Mouse (Mus musculus): ENCODE data around the gene Tnrc6c. TPM values are rescaled to one million over a fixed set of nuclear protein-coding genes. Genes with fewer than 3 reads are reported as not detected.

The Tnrc6c gene
- polyA plus RNA-seq, 1 experiment from 2014 or later = 2.4 TPM

- 88% methylated on average over 10 of the region's 10 CpGs for WGBS (ENCODE audit: insufficient replicate concordance)
- no peaks in the 10 kb centered on the region for H3K9me3 ChIP-seq (replicated peaks)
- H3K4me2 ChIP-seq = no peak overlapping the region
- peaks cover 93% of the 10 kb centered on the region for H3K36me3 ChIP-seq (replicated peaks)
- H3K9ac ChIP-seq = no peak overlapping the region
- H3K4me1 ChIP-seq (replicated peaks) = no peaks in the 10 kb centered on the region
- ATAC-seq (ENCODE audit: insufficient read depth) = no peak
- H3K27ac ChIP-seq (replicated peaks) = no peak overlapping the region
- no peak overlapping the region for H3K4me3 ChIP-seq (replicated peaks)
- H3K27me3 ChIP-seq = no peaks in the 10 kb centered on the region
Observed at GRCm38 (mm10) chr11:117749414-117749813, 95.3 kb downstream of the Tnrc6c start.

- Histone ChIP-seq H3K27ac (replicated peaks) (no peak overlapping the region), H3K9me3 (replicated peaks) (no peaks in the 10 kb centered on the region), H3K4me3 (replicated peaks) (no peak overlapping the region), H3K4me1 (replicated peaks) (no peaks in the 10 kb centered on the region), H3K36me3 (replicated peaks) (peaks cover 95% of the 10 kb centered on the region), H3K9ac (no peak overlapping the region), H3K27me3 (no peaks in the 10 kb centered on the region), H3K4me2 (no peak overlapping the region)
- WGBS (ENCODE audit: insufficient replicate concordance) = 78% methylated on average over 6 of the region's 6 CpGs
- ATAC-seq (ENCODE audit: insufficient read depth) = no peak
Observed at GRCm38 (mm10) chr11:117751544-117751943, 97.5 kb downstream of the Tnrc6c start.

DNA sequence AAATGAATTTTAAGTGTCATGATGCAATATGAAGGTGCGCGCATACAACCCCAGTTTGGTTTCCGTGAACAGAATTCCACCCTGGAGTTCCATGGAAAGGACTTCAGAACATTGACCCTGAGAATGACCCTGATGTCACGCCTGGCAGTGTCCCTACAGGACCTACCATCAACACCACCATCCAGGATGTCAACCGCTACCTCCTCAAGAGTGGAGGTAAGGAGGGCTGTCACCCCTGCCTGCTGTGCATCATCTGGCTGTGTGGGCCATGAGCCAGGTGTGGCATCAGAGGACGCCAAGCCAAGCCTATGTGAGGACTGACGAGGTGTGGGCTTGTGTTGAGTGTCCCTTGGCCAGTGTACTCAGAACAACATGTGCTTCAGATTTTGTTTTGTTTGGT lies 101.8 kb downstream of the Tnrc6c start:
- H3K36me3 ChIP-seq (replicated peaks) = peaks cover 94% of the 10 kb centered on the region
- H3K4me1 ChIP-seq (replicated peaks) = no peaks in the 10 kb centered on the region
- H3K9ac ChIP-seq = no peak overlapping the region
- no peak overlapping the region for H3K4me3 ChIP-seq (replicated peaks)
- H3K4me2 ChIP-seq = no peak overlapping the region
- 88% methylated on average over 7 of the region's 7 CpGs for WGBS (ENCODE audit: insufficient replicate concordance)
- no peak overlapping the region for H3K27ac ChIP-seq (replicated peaks)
- H3K27me3 ChIP-seq = no peaks in the 10 kb centered on the region
- H3K9me3 ChIP-seq (replicated peaks) = no peaks in the 10 kb centered on the region
- no peak for ATAC-seq (ENCODE audit: insufficient read depth)

- peaks cover 89% of the 10 kb centered on the region for H3K36me3 ChIP-seq (replicated peaks)
- WGBS (ENCODE audit: insufficient replicate concordance) = 83% methylated on average over 10 of the region's 10 CpGs
Observed at GRCm38 (mm10) chr11:117759267-117759666, 105.2 kb downstream of the Tnrc6c start.

GRCm38 (mm10) chr11:117760374-117761119 lies 106.5 kb downstream of the Tnrc6c start:
- Histone ChIP-seq H3K4me2 (no peak overlapping the region), H3K9ac (no peak overlapping the region), H3K27me3 (no peaks in the 10 kb centered on the region), H3K36me3 (replicated peaks) (peaks cover 89% of the 10 kb centered on the region), H3K4me1 (replicated peaks) (peaks cover 5% of the 10 kb centered on the region; the same call in 1 of the 2 replicates), H3K9me3 (replicated peaks) (no peaks in the 10 kb centered on the region), H3K4me3 (replicated peaks) (no peak overlapping the region), H3K27ac (replicated peaks) (no peak overlapping the region)
- WGBS (ENCODE audit: insufficient replicate concordance) = 89% methylated on average over 26 of the region's 26 CpGs
- no peak for ATAC-seq (ENCODE audit: insufficient read depth)

More at GRCm38 (mm10) chr11:117759267-117759666, 105.2 kb downstream of the Tnrc6c start:
- no peaks in the 10 kb centered on the region for H3K9me3 ChIP-seq (replicated peaks)
- H3K9ac ChIP-seq = no peak overlapping the region
- H3K4me3 ChIP-seq (replicated peaks) = no peak overlapping the region
- H3K4me1 ChIP-seq (replicated peaks) = no peaks in the 10 kb centered on the region
- ATAC-seq (ENCODE audit: insufficient read depth) = no peak
- no peak overlapping the region for H3K4me2 ChIP-seq
- H3K27ac ChIP-seq (replicated peaks) = no peak overlapping the region
- H3K27me3 ChIP-seq = no peaks in the 10 kb centered on the region

- Histone ChIP-seq H3K9ac (no peak overlapping the region), H3K4me1 (replicated peaks) (peaks cover 5% of the 10 kb centered on the region; the same call in 1 of the 2 replicates), H3K9me3 (replicated peaks) (no peaks in the 10 kb centered on the region), H3K36me3 (replicated peaks) (peaks cover 91% of the 10 kb centered on the region), H3K4me3 (replicated peaks) (no peak overlapping the region), H3K27ac (replicated peaks) (no peak overlapping the region), H3K27me3 (no peaks in the 10 kb centered on the region), H3K4me2 (no peak overlapping the region)
- 87% methylated on average over 13 of the region's 13 CpGs for WGBS (ENCODE audit: insufficient replicate concordance)
- ATAC-seq (ENCODE audit: insufficient read depth) = no peak
Observed at GRCm38 (mm10) chr11:117761801-117762200, 107.7 kb downstream of the Tnrc6c start.

- Histone ChIP-seq H3K9me3 (replicated peaks) (no peaks in the 10 kb centered on the region), H3K4me3 (replicated peaks) (no peak overlapping the region), H3K4me1 (replicated peaks) (peaks cover 5% of the 10 kb centered on the region; the same call in 1 of the 2 replicates), H3K9ac (no peak overlapping the region), H3K4me2 (no peak overlapping the region), H3K27me3 (no peaks in the 10 kb centered on the region), H3K27ac (replicated peaks) (no peak overlapping the region), H3K36me3 (replicated peaks) (peaks cover 92% of the 10 kb centered on the region)
- WGBS (ENCODE audit: insufficient replicate concordance) = 74% methylated on average over 12 of the region's 12 CpGs
- no peak for ATAC-seq (ENCODE audit: insufficient read depth)
Observed at GRCm38 (mm10) chr11:117762246-117762645, 108.2 kb downstream of the Tnrc6c start.

DNA sequence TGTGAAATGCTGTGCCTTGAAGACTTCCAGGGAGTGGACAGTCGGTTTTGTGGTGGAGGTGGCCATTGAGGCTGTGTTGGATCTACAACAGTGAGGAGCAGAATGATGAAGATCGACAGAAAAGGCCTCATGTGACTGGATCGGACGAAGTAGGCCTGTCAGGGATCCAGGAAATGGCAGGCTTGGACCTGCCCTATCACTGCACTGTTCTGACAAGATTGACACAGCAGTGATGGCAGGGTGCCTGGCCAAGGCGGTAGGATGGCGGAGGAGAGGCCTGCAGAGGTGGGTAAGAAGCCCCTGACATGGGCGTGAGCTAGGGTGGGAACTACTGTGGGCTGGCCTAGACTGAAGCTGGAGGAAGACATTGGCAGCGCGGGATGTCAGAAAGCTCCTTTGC lies 110.2 kb downstream of the Tnrc6c start:
- Histone ChIP-seq H3K4me3 (replicated peaks) (no peak overlapping the region), H3K27ac (replicated peaks) (no peak overlapping the region), H3K9ac (no peak overlapping the region), H3K9me3 (replicated peaks) (no peaks in the 10 kb centered on the region), H3K36me3 (replicated peaks) (peaks cover 93% of the 10 kb centered on the region), H3K27me3 (no peaks in the 10 kb centered on the region), H3K4me2 (no peak overlapping the region), H3K4me1 (replicated peaks) (peaks cover 10% of the 10 kb centered on the region; the same call in 1 of the 2 replicates)
- WGBS (ENCODE audit: insufficient replicate concordance) = 80% methylated on average over 9 of the region's 9 CpGs
- ATAC-seq (ENCODE audit: insufficient read depth) = no peak

DNA sequence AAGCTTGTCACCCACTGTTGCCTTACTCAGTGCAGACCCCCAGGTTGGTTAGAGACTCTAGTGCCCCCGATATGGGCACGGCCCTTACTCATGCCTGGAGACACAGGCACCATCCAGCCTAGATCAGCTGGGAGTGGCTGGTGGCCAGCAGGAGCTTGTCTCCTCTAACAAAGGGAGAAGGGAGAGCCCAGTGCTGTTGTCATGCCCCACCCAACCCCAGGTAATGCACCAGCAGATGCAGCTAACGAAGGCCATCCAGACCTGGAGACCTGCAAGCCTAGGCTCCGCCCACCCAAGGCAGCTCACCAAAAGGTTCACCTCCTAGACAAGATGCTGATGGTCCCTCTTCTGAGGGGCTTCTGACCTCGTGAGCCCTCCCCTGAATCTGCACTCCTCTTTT lies 111.3 kb downstream of the Tnrc6c start:
- 0 out of 2 replicates have a peak overlapping the region, but pooled peaks have one; percentile 19 for H3K27ac ChIP-seq (replicated peaks)
- peaks cover 10% of the 10 kb centered on the region; the same call in 1 of the 2 replicates for H3K4me1 ChIP-seq (replicated peaks)
- H3K4me3 ChIP-seq (replicated peaks) = no peak overlapping the region
- 78% methylated on average over 5 of the region's 5 CpGs for WGBS (ENCODE audit: insufficient replicate concordance)
- H3K4me2 ChIP-seq = no peak overlapping the region
- no peaks in the 10 kb centered on the region for H3K27me3 ChIP-seq
- peaks cover 93% of the 10 kb centered on the region for H3K36me3 ChIP-seq (replicated peaks)
- no peaks in the 10 kb centered on the region for H3K9me3 ChIP-seq (replicated peaks)
- H3K9ac ChIP-seq = no peak overlapping the region
- ATAC-seq (ENCODE audit: insufficient read depth) = no peak

GRCm38 (mm10) chr11:117766275-117766674 lies 112.2 kb downstream of the Tnrc6c start:
- ATAC-seq (ENCODE audit: insufficient read depth) = no peak

DNA sequence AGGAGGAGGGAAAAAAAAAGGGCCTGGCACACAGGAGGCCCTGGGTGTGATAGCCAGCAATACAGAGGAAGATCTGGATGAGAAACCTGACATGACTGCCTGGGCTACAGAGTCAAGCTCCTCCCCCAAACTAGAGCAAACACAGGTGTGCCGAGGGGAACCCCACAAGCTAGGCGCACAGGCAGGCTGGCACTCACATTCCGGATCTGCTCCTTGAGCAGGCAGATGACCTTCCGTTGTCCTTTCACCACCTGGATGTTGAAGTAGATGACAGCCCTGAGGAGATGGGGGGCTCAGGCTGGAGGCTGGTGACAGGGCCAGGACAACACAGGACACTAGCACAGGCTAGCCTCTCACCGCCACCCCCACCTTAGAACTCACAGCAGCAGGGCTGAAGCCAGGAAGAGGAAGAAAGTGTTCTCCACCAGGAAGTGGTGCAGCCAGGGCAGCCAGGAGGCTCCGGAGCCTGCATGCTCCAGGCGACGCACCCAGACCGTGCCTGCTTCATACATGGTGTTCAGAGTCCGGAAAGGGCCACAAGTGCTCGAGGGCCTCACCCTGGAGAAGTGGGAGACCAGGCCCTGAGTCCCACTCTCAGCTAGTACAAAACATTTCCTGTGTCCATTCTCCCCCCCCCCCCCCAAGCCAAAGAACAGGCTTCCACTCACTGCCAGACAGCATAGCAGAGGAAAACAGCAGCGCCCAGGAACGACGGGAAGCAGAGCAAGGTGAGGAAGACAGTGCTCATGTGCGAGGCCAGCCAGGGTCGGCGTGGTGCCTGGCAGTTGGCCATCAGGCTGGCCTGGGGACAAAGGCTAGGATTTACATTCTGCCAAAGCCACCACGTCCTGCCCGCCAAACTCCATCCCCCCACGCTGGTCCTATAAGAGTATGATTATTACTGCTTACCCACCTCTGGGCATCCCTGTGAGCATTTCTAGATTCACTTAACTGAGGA lies 114.9 kb downstream of the Tnrc6c start:
- Histone ChIP-seq H3K9ac (no peak overlapping the region), H3K36me3 (replicated peaks) (peaks cover 100% of the 10 kb centered on the region), H3K27me3 (no peaks in the 10 kb centered on the region), H3K27ac (replicated peaks) (no peak overlapping the region), H3K4me3 (replicated peaks) (no peak overlapping the region), H3K4me2 (no peak overlapping the region), H3K4me1 (replicated peaks) (peaks cover 16% of the 10 kb centered on the region), H3K9me3 (replicated peaks) (no peaks in the 10 kb centered on the region)
- no peak for ATAC-seq (ENCODE audit: insufficient read depth)
- 84% methylated on average over 20 of the region's 20 CpGs for WGBS (ENCODE audit: insufficient replicate concordance)

More at GRCm38 (mm10) chr11:117766275-117766674, 112.2 kb downstream of the Tnrc6c start:
- H3K4me1 ChIP-seq (replicated peaks) = peaks cover 10% of the 10 kb centered on the region; the same call in 1 of the 2 replicates
- H3K27me3 ChIP-seq = no peaks in the 10 kb centered on the region
- no peaks in the 10 kb centered on the region for H3K9me3 ChIP-seq (replicated peaks)
- no peak overlapping the region for H3K9ac ChIP-seq
- H3K4me3 ChIP-seq (replicated peaks) = no peak overlapping the region
- WGBS (ENCODE audit: insufficient replicate concordance) = 76% methylated on average over 3 of the region's 3 CpGs
- H3K4me2 ChIP-seq = no peak overlapping the region
- H3K27ac ChIP-seq (replicated peaks) = no peak overlapping the region
- peaks cover 93% of the 10 kb centered on the region for H3K36me3 ChIP-seq (replicated peaks)
